Mouse (Mus musculus): ENCODE measurements around the gene Slc32a1.

Gene Slc32a1

DNA sequence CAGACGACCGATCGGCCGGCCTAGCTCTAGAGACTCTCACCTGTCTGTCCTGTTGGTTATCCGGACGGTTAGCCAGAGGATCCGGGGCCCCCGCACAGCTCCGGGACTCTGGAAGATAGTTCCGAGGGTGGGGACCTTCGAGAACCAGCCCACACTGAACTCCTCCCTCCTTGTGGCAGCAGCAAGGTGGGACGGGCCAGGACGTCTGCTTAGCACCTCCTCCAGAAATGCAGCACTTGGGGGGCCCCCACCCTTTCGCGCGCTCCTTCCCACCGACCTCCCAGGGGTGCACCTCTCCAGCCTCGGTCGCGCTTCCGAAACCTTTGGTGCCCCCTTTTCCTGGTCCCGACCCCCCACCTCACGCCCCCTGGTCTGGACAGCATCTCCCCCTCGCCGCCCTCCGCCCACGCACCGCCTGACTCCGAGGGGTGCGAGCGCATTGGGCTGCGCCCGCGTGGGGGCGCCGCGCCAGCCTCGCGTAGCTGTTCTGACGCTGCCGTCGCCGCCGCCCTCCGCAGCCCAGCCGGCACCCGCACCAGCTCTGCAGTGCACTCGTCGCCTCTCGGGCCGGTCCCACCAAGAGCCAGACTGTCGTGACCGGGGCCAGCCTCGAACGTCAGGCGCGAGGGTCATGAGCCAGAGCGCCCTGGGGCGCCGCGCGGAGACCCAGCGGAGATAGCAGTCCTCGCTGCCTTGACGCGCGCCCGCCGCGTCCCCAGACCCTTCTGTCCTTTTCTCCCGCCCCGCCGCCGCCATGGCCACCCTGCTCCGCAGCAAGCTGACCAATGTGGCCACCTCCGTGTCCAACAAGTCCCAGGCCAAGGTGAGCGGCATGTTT, at the start of gene Slc32a1:
Slc32a1 (plus strand) TSS at position 280 of the 838 bp plus-strand sequence.
- no peak for DNase-seq (ENCODE audit: low spot score in 2 of 2)

DNA sequence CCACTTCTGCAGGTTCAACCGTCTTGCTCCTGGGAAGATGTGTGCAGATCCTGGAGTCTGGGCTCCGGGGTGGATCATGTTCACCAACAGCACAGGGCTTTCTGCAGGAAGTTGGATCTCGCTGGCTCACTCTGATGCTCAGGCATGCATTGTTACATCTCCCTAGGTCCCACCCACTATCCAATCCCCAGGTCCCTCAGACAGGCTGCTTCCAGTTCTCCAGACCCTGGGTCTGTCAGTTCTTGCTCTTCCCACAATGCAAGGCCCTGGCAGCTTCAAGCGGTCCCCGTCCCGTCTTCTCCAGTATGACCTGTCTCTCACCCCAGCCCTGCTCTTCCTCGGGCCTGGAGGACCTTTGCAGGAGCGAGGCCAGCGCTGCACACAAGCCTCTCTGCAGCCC, 49.8 kb upstream of the Slc32a1 start:
- no peak for DNase-seq (ENCODE audit: low spot score in 2 of 2)

DNA sequence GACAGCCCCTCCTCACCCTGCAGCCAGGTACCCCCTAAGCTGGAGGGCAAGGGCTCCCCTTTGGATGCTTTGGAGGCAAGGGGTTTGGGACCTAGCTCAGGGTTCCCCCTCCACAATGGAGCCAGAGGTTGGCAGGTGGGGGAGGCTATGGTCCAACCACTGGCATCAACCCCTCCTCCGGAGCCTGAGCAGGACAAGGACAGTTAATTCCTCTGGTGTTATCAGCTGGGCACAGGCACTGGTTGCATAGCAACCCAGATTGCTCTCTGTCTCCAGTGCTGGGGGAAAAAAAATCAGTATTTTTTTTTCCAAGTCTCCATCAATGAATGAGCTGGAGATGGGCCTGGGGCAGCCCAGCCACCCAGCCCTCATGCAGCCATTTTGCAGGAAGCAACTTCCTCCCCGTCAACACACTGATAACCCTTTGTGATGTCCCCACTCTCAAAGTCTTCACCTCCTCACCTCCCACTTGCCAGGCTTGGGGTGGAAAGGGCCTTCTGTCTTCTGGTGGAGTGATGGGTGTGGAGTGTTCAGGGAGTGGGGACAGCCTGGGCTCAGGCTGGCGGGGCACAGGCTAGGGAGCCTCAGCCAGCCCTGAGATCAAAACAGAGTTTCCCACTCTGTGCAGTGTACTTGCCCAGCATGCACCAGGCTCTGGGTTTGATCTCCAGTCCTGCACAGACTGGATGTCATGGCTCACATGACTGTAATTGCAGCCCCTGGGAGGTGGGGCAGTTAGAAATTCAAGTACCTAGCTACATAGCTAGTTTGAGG, 49.0 kb upstream of the Slc32a1 start:
- DNase-seq (ENCODE audit: low spot score in 2 of 2) = no peak

DNA sequence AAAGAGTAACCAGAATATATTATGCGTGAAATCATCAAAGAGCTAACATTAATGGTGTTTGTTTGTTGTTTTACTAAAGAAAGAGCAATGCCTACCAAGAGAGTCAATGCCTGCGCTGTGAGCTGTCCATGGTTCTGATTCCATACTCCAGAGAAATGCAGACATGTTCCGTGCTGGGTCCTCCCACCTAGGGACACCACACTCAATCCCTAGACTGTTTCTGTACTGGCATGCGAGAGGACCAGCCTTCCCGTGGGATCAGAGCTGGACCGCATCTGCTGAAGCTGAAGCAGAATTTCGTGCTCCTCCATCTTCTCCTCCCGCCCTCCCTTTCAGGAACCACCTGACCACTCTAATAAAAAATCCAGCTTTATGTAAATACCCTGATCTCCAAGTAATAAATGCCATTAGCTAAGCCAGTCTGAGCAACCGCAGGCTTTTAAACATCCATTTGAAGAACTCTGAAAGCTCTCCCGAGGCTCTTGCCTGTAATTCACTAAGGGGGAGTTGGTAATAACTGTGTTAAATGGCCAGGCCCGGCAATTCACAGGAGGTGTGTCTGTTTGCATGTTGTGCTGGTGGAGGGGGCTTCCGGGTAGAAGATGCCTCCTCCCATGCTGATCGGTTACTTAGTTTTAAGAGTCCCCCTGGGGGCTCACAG, 40.0 kb upstream of the Slc32a1 start:
- DNase-seq (ENCODE audit: low spot score in 2 of 2) = no peak

DNA sequence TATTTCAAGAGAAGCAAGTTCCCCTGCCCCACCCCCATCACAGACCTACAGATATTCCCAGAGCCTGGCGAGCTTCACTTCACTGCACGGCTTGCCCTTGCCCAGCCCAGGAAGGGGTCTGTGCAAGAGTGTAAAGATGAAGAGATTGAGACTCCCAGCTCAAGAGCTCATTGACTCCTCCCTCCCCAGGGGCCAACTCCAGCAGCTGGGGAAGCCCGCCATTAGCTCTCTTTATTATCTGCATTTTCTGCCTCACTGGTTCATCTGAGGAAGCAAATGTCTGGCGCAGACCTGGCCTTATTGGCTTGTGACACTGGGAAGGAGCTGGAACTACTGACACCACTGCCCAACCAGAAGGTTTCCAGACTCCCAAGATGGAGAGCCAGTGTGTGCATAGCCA, 30.6 kb upstream of the Slc32a1 start:
- no peak for DNase-seq (ENCODE audit: low spot score in 2 of 2)

DNA sequence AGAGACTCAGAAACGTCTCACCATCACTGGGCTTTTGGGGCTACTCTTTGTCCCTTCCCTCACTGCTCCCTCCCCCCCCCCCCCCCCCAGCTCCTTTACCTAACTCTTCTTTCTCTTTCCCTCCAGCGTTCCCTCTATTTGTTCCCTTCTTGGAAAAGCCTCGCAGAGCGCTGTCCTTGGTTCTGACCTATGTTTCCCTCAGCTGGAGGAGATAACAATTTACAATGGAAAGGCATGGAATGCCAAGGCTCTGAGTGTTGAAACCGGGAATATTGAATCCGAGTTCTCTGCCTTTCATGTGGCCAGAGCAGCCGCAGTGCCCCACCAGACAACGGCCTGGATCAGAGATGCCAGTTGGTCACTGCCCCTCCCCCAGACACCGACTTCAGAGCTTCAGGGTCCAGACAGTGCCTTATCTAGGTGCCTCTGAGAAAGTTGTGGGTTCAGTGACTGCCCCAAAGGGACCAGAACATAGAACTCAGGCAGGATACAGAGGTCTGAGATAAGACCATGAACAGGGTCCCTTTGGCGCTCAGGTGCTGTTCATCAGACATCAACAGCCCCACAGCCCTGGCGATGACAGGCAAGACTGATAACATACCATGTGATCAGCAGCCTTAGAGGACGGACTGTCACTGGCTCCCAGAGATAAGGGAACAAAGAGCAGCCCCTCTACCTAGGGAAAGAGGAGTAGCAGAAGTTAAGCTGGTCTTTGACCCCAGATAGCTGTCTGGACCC, 25.8 kb upstream of the Slc32a1 start:
- DNase-seq (ENCODE audit: low spot score in 2 of 2) = no peak

GRCm38 (mm10) chr2:158588524-158589271, 21.9 kb upstream of the Slc32a1 start:
- no peak for DNase-seq (ENCODE audit: low spot score in 2 of 2)

DNA sequence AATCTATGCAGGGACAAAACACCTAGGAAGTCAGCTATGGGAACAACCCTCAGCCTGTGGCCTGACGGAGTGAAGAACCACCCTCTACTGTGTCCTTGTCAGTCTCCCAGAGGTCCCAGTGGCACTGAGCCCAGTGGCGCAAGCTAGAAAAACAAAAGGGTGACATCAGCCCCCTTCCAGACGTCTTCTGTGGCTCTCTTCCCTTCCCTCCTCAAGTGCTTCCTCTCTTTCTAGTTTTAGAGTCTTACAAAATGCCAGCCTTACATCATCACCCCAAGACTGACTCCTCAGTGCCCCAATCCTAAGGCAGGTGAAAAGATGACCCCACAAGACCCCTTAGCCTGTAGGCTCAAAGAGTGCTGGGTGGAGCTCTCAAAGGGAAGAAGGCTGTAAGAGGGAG, 20.1 kb upstream of the Slc32a1 start:
- no peak for DNase-seq (ENCODE audit: low spot score in 2 of 2)

- DNase-seq (ENCODE audit: low spot score in 2 of 2) = no peak
Observed at GRCm38 (mm10) chr2:158591286-158591685, 19.3 kb upstream of the Slc32a1 start.

- no peak for DNase-seq (ENCODE audit: low spot score in 2 of 2)
Observed at GRCm38 (mm10) chr2:158593371-158593770, 17.2 kb upstream of the Slc32a1 start.

DNA sequence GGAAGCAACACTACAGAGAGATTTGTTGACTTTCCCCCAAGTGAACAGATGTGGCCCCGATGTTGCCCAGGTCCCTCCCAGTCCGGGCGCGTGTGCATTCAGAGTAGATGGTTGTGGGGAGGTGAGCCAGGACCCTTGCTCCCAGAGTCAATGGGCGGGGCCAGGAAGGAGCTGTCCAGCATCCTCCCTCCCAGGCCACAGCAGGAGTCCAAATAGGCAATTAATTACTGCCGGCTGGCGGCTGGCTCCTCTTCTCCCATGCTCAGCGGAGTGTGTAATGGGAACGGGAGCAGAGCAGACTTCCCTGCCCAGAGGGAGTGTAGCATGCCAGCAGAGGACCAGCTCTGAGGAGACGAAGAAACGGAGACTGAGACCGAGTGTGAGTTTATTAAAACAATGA, 15.5 kb upstream of the Slc32a1 start:
- DNase-seq (ENCODE audit: low spot score in 2 of 2) = no peak

DNA sequence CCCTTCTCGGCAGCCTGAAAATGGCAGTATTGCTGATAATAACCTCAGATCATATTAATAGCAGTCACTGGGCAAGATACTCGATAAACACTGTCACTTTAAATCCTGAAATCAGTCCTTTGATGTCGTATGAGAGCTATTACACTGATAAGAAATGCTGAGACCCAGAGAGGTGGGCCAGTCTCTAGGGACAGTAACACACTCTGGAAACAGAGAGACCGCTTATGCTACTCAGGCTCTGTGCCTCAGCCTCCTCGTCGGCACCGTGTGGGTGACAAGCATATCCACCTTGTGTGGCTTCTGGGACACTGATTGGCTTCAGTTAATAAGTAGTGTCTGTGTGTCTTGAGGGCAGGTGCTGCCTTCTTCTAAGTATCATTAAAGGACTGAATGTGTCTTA, 15.0 kb upstream of the Slc32a1 start:
- DNase-seq (ENCODE audit: low spot score in 2 of 2) = no peak

DNA sequence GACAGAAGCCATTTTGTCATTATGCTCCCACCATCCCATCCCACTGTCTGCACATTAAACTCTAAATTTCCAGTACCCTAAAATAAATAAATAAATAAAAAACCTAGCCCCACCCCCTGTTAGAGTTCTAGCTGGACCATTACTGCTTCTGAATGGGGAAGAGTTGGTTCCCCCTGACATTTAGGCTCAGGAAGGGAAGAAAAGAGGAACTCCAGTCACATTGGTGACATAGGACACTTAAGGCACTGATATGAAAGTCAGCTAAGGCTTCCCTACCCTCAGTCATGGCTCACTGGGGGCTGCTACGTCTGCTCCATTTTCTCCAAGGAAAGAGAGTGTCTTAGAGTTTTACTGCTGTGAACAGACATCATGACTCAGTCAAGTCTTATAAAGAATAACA, 13.8 kb upstream of the Slc32a1 start:
- DNase-seq (ENCODE audit: low spot score in 2 of 2) = no peak

DNA sequence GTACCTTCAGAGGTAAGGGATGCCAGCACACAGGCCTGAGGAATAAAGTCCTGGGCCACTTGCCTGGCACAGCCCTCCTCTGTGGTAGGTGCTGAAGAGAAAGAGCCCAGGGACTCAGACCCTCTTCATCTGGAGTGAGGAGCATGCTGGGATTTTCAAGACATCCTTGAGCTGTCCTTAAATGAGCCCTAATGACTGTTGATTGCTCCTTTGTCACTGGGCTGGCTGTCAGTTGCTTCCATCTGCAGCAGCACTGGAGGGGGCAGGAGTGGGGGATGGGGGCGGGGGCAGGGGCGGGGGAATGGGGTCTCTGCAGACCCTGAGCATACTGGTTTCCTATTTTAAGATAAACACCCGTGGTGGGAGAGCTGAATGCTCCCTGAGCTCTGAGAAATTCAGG, 10.1 kb upstream of the Slc32a1 start:
- DNase-seq (ENCODE audit: low spot score in 2 of 2) = no peak

- no peak for DNase-seq (ENCODE audit: low spot score in 2 of 2)
Observed at GRCm38 (mm10) chr2:158601326-158601725, 9.2 kb upstream of the Slc32a1 start.

DNA sequence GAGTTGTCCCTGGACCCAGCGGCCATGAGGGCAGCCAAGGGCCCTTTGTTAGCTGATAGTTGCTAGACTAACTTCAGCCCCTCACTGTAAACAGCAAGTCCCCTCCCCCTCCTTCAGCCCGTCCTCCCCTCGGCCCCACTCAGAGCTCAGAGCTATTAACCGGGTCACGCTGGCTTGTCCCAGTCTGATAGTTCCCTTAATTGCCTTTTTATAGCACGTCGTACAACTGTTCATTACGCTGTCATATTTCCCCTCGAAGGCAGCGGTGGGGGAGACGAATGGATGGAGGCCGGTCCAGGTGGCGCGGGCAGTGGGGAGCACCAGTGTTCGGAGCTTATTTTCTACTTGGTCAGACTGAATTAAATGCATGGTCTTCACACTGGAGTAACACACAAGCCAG, 7.9 kb upstream of the Slc32a1 start:
- DNase-seq (ENCODE audit: low spot score in 2 of 2) = no peak

DNA sequence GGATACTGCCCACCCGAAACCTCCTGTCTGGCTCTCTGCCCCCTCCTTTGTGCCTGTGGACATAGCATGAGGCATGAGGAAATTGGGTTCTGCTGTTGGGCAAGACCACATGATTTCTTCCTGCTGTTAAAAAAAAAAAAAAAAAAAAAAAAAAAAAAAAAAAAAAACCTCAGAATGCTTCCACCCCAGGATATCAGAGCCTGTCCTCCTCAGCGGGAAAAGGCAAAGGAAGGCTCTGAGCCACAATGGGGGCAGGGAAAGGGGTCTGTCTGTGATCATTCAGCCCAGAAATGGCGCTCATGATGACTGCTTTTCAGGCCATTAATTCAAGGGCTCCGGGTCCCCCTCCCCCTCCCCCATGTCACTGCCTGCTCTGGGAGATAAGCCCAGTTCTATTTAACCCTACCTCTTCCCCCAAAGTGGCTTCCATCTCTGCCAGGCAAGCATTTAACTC, 4.0 kb upstream of the Slc32a1 start:
- no peak for DNase-seq (ENCODE audit: low spot score in 2 of 2)

- no peak for DNase-seq (ENCODE audit: low spot score in 2 of 2)
Observed at GRCm38 (mm10) chr2:158609681-158610080, 886 bp upstream of the Slc32a1 start.

- DNase-seq (ENCODE audit: low spot score in 2 of 2) = no peak
Observed at GRCm38 (mm10) chr2:158611326-158611719, 756 bp downstream of the Slc32a1 start.

- no peak for DNase-seq (ENCODE audit: low spot score in 2 of 2)
Observed at GRCm38 (mm10) chr2:158611726-158612670, 1.4 kb downstream of the Slc32a1 start.

Data from spleen, postnatal 14 days (tissue).